Mouse (Mus musculus) neural tube, embryonic 11.5 days (tissue): Measurements from ENCODE around the gene Strip1. TPM values are rescaled to one million over a fixed set of nuclear protein-coding genes. Genes with fewer than 3 reads are reported as not detected.

Experiments used
- ATAC-seq: fragments of 200-750 bp; cut with Nextera tagmentation; 2 replicates; pipeline ENCODE4 v1.8.0; 2017; ENCODE audit warnings: moderate number of reproducible peaks, mild to moderate bottlenecking, moderate TSS enrichment, moderate library complexity; ENCODE audit not compliant: insufficient read depth, low FRiP score, low TSS enrichment
- DNase-seq: peaks from one replicate; pipeline ENCODE4 v3.0.0-alpha.2; 2015; ENCODE audit warnings: low spot score
- H3K27ac ChIP-seq: fragments of 300-500 bp; sonication (generic); 2 replicates; pipeline ENCODE4 v1.5.1; 2014; ENCODE audit warnings: low read depth, mild to moderate bottlenecking, low read length
- H3K27me3 ChIP-seq: fragments of 300-500 bp; sonication (generic); 2 replicates; pipeline ENCODE4 v1.6.1; 2014; ENCODE audit warnings: mild to moderate bottlenecking, low read length, mixed read lengths; ENCODE audit not compliant: control insufficient read depth, insufficient read depth
- H3K36me3 ChIP-seq: fragments of 300-500 bp; sonication (generic); 2 replicates; pipeline ENCODE4 v1.6.1; 2014; ENCODE audit warnings: mild to moderate bottlenecking, low read length, moderate library complexity, mixed read lengths; ENCODE audit not compliant: control insufficient read depth, insufficient read depth
- H3K4me1 ChIP-seq: fragments of 300-500 bp; sonication (generic); 2 replicates; pipeline ENCODE4 v1.6.1; 2014; ENCODE audit warnings: low read length, mixed read lengths; ENCODE audit not compliant: control insufficient read depth, insufficient read depth
- H3K4me2 ChIP-seq: fragments of 300-500 bp; sonication (generic); 2 replicates; pipeline ENCODE4 v1.6.1; 2014; ENCODE audit warnings: low read depth, mild to moderate bottlenecking, moderate library complexity
- H3K4me3 ChIP-seq: fragments of 300-500 bp; sonication (generic); 2 replicates; pipeline ENCODE4 v1.5.1; 2014; ENCODE audit warnings: low read depth, low read length
- H3K9ac ChIP-seq: fragments of 300-500 bp; sonication (generic); 2 replicates; pipeline ENCODE4 v1.6.1; 2014; ENCODE audit warnings: mild to moderate bottlenecking, low read length
- H3K9me3 ChIP-seq: fragments of 300-500 bp; sonication (generic); 2 replicates; pipeline ENCODE4 v1.6.1; 2016; ENCODE audit warnings: low read length; ENCODE audit not compliant: control insufficient read depth
- WGBS: fragments of 180-500 bp; shearing (Covaris S2); extraction: QIAGEN DNeasy Blood & Tissue Kit; methylation state at CpG from one replicate; pipeline ENCODE4 v1.1.7; 2014; 5-methylcytosine and 5-hydroxymethylcytosine counted together
- polyA plus RNA-seq: library from polyadenylated mRNA; unstranded; fragments of >200 nt; fragmentation: Nextera tagmentation; extraction: Ambion mirVana; gene quantifications from 2 replicates; pipeline ENCODE4 v1.2.1, GENCODE M21; 2014

Strip1 gene
- polyA plus RNA-seq, 1 experiment from 2014 or later, result 108 TPM

DNA sequence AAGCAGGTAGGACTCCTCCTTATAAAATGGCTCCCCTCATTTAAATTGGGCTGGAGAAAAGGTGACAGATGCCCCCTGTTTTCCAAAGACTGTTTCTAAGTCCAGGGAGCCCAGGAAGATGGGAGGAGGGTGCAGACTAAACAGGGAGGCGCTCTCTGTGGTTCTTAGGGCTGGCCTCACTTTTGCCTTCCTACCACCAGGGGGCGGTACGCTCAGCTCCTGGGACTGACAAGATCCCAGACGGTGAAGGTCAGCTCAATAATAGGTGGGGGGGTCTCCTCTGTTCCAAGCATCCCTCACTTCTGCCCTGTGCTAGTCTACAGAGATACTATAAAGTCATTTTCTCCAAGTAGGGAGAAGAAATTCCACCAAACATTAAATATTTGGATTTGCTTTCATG, 26.2 kb downstream of the Strip1 start:
- no peaks in the 10 kb centered on the region for H3K36me3 ChIP-seq
- peaks cover 5% of the 10 kb centered on the region; the same call in 1 of the 2 replicates for H3K27me3 ChIP-seq
- H3K9ac ChIP-seq, result no peak overlapping the region
- H3K4me2 ChIP-seq, result no peak overlapping the region
- ATAC-seq (no peak), DNase-seq (peak; percentile 70)
- WGBS, result 3% methylated on average over 4 of the region's 4 CpGs
- H3K9me3 ChIP-seq, result no peaks in the 10 kb centered on the region
- H3K27ac ChIP-seq, result no peak overlapping the region
- H3K4me1 ChIP-seq, result no peaks in the 10 kb centered on the region
- no peak overlapping the region for H3K4me3 ChIP-seq

DNA sequence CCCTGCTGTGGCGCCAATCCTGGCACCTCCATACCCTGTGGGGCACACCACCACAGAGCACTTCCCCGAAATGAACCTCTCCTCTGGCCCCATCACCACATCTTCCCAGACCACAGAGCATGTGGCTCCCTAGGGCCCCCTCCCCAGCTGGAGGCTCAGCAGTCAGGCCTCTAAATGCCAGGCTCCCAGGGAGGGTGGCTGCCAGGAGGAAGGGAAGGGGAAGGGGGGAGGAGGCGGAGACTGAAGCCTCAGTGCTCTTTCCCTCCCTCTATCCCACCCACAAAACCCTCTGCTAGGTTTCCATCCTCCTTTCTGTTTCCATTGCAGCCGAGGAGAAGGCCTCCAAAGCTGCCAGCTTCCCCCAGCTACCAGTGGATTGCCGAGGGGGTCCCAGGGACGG, 31.4 kb downstream of the Strip1 start:
- peaks cover 53% of the 10 kb centered on the region for H3K27me3 ChIP-seq
- ATAC-seq, result no peak

DNA sequence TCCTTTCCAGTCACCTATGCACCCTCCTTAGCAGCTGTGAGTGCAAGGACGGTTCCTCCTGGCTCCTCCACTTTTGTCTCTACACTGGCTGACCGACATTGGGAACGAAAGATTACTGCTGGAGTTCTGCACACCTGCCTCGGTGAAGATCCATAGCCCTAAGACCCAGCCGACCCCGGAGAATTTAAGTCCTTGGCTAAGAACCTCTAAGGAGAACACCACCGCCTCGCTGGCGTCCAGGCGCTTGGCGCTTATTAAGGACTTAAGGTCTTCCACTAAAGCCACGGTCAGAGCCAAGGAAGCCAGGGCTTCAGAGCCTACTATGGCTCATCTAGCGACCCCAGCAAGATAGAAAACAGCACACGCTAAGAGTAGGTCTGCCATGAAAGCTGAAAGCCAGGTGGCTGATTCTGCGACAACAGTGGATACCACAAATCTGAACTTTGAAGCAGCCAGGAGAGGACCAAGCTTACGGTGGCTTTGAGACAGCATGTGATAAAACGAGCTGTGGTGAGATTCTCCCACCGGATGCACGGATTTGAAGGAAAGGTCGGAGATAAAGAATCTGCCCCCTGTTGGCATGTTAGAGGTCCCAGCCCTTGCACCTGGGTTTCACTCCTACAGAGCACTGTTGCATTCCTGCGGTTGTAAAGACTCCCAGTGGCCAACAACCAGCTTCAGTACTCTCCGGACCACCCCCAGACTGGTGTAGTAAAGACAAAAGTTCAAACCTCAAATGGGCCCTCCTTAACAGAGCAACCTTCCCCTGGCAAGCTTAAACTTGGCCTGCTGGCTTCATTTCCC, 33.7 kb downstream of the Strip1 start:
- H3K4me2 ChIP-seq, result no peak overlapping the region

More for the DNA sequence above, 31.4 kb downstream of the Strip1 start:
- Histone ChIP-seq H3K36me3 (no peaks in the 10 kb centered on the region), H3K4me2 (no peak overlapping the region), H3K9ac (no peak overlapping the region), H3K4me1 (peaks cover 6% of the 10 kb centered on the region), H3K4me3 (no peak overlapping the region), H3K27ac (no peak overlapping the region), H3K9me3 (no peaks in the 10 kb centered on the region)
- 51% methylated on average over 6 of the region's 6 CpGs for WGBS
- no peak for DNase-seq

DNA sequence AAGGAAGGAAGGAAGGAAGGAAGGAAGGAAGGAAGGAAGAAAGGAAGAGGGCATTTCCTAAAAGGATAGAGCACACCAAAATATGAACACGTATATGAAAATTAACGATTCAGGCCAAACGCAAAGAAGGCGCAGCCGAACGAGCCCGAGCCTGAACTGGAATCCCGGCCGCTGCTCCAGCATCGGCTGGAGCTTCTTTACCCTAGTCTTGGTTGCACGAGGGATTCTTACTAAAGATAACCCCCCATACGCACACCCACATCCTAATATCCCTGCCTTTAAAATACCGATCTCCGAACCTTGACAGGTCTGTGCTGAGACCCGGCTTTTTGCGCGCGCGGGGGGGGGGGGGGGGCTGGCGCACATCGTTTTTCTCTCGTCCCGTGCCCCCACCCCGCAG, 34.4 kb downstream of the Strip1 start:
- no peak overlapping the region for H3K4me2 ChIP-seq
- WGBS, result 3% methylated on average over 21 of the region's 24 CpGs
- H3K27me3 ChIP-seq, result peaks cover 76% of the 10 kb centered on the region
- no peak for ATAC-seq
- no peaks in the 10 kb centered on the region for H3K36me3 ChIP-seq
- H3K9ac ChIP-seq, result no peak overlapping the region
- H3K4me1 ChIP-seq, result peaks cover 10% of the 10 kb centered on the region
- no peak overlapping the region for H3K27ac ChIP-seq
- no peak overlapping the region for H3K4me3 ChIP-seq
- no peak for DNase-seq
- no peaks in the 10 kb centered on the region for H3K9me3 ChIP-seq

More for the DNA sequence above, 33.7 kb downstream of the Strip1 start:
- H3K9me3 ChIP-seq, result no peaks in the 10 kb centered on the region
- peaks cover 73% of the 10 kb centered on the region for H3K27me3 ChIP-seq
- peaks cover 10% of the 10 kb centered on the region for H3K4me1 ChIP-seq
- peak; percentile 40 for DNase-seq
- H3K36me3 ChIP-seq, result no peaks in the 10 kb centered on the region
- 3% methylated on average over 22 of the region's 22 CpGs for WGBS
- no peak overlapping the region for H3K27ac ChIP-seq
- H3K9ac ChIP-seq, result no peak overlapping the region
- no peak for ATAC-seq
- no peak overlapping the region for H3K4me3 ChIP-seq

DNA sequence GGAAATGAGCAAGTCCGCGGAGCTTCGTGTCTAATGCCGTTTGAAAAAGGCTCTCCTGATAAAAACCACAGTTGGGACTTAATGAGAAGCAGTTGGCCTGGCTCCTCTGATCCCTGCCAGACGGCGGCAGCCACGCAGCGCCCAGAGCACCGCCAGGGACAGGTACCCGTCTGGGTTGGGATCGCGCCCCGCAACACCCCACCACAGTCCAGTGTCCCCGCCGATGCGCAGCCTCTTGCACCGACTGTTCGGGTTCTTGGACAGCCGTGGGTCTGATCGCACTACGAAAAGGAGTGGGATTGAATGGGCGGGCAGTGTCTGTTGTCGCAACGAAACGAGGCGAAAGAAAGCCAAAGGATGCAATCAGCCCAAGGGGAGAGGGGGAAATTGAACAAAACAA, 34.9 kb downstream of the Strip1 start:
- peaks cover 10% of the 10 kb centered on the region for H3K4me1 ChIP-seq
- ATAC-seq, result no peak
- H3K27ac ChIP-seq, result no peak overlapping the region
- H3K27me3 ChIP-seq, result peaks cover 76% of the 10 kb centered on the region
- H3K9ac ChIP-seq, result no peak overlapping the region
- H3K9me3 ChIP-seq, result no peaks in the 10 kb centered on the region
- no peak overlapping the region for H3K4me2 ChIP-seq
- DNase-seq, result peak; percentile 65
- under 1% methylated on average over 26 of the region's 26 CpGs for WGBS
- H3K4me3 ChIP-seq, result no peak overlapping the region
- H3K36me3 ChIP-seq, result no peaks in the 10 kb centered on the region

DNA sequence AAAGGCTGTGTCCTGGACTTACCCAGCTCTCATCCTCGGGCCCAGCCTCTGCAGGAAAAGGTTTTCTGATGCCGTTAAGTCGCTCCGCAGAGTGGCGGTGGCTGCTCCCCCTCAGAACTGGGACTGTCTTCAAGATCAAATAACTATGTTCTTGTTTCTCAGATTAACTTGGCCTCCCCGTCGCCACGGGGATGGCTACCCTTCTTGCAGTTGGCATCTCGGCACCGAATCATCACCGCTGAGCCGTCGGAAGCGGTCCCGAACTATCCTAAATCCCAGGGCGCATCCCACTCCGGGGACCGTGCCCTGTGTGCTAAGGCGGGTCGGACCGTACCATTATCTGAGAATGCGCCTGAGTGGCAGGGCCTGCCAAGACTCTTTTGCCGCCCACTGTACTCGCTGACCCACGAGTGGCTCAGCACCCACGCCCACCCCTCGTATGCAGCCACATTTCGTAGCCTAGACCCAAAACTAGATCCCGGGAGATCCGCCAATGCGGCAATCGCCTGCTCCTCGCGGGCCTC, 35.5 kb downstream of the Strip1 start:
- H3K4me1 ChIP-seq, result peaks cover 10% of the 10 kb centered on the region
- no peaks in the 10 kb centered on the region for H3K36me3 ChIP-seq
- no peak overlapping the region for H3K9ac ChIP-seq
- no peak overlapping the region for H3K27ac ChIP-seq
- no peaks in the 10 kb centered on the region for H3K9me3 ChIP-seq
- under 1% methylated on average over 34 of the region's 34 CpGs for WGBS
- ATAC-seq (no peak), DNase-seq (no peak)
- peaks cover 76% of the 10 kb centered on the region for H3K27me3 ChIP-seq
- H3K4me2 ChIP-seq, result peak overlapping the region; percentile 54; the same call in 1 of the 2 replicates
- H3K4me3 ChIP-seq, result peak overlapping the region; percentile 28; the same call in 1 of the 2 replicates

DNA sequence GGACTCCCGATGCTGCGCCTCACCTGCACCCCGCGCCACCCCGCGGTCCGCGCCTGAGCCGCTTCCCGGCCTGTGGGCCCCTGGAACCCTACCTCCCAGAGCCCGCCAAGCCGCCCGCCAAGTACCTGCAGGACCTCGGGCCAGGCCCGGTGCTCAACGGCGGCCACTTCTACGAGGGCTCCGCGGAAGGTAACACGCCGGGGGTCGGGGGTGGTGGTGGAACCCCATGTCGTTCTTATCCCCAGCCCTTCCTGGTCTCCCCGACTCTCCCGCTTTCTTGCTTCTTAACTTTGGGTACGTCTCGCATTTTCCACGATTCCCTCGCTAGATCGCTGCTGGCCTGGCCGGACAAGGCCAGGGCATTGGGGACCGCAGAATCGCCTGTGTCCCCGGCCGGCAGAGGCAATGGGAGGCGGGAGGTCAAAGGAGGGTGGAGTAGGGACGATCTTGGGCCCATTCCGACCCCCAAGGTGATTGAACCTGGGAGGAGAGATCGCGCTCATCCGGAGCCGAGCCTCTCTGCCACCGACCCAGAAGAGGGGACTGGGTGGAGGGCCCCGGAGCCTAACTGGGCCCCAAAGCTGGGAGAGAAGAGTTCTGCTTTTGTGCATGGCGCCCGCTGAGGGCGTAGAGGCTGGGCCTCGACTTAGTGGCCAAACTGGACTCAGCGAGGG, 36.1 kb downstream of the Strip1 start:
- DNase-seq (peak; percentile 52), ATAC-seq (peak; percentile 36; the same call in 1 of the 2 replicates)
- Histone ChIP-seq H3K27ac (no peak overlapping the region), H3K9ac (no peak overlapping the region), H3K36me3 (no peaks in the 10 kb centered on the region), H3K4me1 (peaks cover 10% of the 10 kb centered on the region), H3K9me3 (no peaks in the 10 kb centered on the region), H3K4me2 (peak overlapping the region; percentile 54), H3K4me3 (peak overlapping the region; percentile 28), H3K27me3 (peaks cover 71% of the 10 kb centered on the region)
- 0% methylated on average over 50 of the region's 50 CpGs for WGBS

DNA sequence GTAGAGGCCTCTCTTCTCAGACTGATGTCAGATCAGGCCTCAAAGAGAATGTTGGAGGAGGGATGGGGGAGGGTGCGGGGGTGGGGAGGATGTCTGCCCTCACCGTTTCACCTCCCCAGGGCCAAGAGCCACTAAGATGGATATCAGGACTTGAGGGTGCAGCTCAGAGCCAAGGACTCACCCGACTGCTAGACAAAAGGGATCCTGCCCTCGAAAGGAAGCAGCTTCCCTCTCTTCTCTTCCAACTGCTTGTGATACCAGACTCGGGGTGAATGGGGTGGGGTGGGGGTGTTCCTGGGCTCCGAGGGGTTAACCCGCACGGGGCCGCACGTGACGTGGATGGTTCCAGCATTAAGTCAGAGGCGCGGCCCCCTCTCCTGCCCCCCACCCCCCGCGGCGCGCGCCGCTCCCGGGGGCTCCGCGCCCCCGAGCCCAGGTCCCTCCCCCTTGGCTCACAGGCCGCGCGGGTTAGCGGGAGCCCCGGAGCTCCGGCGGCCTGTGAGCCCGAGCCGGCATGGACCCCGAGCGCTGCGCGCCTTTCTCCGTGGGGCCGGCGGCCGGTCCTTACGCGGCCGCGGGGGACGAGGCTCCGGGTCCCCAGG, 36.7 kb downstream of the Strip1 start, which contains the start of gene Alx3:
TSS of gene Alx3 (plus strand) at position 370 of the 602 bp plus-strand sequence.
- Histone ChIP-seq H3K4me2 (peak within 1 kb of the TSS; percentile 54), H3K9me3 (no peaks in the 10 kb centered on the region), H3K27me3 (peaks cover 65% of the 10 kb centered on the region), H3K9ac (no peak within 1 kb of the TSS), H3K36me3 (no peaks in the 10 kb centered on the region), H3K4me1 (peaks cover 10% of the 10 kb centered on the region), H3K4me3 (peak within 1 kb of the TSS; percentile 28), H3K27ac (no peak within 1 kb of the TSS)
- ATAC-seq (0 out of 2 replicates have a peak, but pooled peaks have one; percentile 21), DNase-seq (peak; percentile 36)
- WGBS, result under 1% methylated on average over 43 of the region's 46 CpGs
